Mouse (Mus musculus): Measurements from ENCODE around the gene Dsn1.
A peak's percentile ranks its signal among the peaks of the same experiment; 100 is the strongest.

Gene Dsn1

DNA sequence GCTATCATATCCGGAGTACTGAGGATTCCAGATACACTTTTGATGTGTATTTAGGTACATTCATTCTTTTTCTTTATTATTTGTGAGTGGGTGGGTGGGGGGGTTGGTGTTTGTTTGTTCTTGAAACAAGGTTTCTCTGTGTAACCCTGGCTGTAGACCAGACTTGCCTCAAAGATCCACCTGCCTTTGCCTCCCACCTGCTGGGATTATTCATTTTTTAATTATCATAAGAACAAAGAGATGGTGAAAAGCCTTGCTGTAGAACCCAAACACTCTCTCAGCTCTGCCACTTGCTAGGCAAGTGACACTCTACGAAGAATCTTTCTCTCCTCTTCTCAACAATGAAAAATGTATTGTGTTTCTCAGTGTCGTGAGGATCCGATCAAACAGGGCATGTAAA lies 12.3 kb upstream of the Dsn1 start:
- DNase-seq, result no peak

DNA sequence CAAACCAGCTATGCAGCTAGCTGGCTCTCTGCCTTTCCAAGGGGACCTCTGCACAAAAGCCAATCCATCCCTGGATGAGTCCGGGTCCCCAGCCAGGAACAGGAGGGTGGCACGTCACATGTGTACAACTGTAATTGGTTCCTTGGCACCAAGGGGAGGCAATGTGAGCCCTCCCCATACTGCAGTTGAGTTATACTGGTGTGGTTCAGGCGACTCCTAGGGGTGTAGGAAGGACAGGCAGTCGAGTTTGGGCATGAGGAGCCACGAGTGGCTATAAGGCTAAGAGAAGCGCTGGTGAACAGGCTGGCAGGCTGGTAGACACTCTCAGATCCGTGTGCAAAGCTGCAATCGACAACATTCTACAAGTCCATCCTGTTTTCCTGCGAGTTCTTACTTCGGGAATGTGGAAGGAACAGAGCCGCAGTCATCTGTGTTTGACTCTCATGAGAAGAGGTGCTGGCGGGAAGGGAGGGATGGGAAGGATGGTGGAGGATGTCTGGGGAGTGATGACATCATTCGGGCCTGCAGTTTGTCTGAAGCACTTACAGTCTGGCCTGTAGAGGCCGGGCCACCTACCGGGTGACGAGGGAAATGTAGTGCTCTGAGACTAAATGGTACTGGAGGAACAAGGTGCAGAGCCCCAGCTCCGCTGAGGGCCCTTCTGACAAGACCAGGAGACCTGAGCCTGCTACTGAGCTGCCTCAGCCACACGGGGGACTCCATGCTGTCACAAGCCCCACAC lies 9.7 kb upstream of the Dsn1 start:
- no peak for DNase-seq

DNA sequence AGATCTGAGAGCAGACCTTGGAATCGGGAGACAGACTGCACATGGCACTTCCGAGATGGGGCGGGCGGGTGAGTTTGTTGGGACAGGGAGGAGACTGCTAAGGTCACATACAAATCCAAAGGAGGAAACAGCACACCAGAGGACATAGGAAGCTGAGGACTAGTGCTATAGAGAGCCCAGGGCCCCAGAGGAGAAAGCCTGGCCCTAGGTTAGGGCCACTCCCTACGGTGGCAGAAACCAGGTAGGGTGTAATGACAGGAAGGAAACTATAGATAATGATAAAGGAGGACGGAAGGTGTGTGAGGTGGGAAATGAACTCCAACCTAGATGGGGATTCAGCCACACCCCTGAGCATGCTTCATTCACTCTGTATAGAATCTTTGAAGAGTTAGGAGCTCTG lies 5.4 kb upstream of the Dsn1 start:
- DNase-seq, result no peak

DNA sequence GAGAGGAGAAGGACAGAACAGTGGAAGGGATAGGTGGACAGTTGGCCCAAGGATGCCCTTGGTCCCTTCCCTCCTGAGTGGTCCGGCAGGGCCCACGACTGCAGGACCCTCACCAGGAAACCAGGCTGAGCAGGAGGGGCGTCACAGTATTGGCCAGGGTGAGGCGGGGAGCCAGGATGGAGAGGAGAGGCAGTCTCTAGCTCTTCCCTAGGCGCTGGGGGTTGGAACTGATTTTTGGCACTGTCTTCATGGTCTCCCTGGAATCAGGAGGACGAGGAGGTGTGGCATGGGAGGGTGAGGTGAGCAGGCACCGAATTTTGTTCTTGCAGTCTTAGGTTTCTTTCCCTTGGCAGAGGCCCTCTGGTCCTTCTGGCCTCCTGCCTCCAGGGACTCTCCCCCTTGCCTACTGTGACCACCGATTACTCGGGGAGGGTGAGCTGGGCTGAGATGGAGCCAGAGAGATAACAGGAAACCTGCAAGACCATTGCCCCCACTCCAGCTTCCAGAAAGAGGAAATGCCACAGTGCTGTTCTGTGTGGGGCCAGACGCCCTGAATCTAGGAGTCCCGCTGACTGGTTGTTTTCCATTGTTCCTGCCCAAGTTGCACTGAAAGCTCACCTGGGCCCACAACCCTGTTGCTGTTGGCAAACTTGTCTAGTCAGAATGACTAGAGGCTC lies 3.8 kb upstream of the Dsn1 start:
- DNase-seq, result no peak

DNA sequence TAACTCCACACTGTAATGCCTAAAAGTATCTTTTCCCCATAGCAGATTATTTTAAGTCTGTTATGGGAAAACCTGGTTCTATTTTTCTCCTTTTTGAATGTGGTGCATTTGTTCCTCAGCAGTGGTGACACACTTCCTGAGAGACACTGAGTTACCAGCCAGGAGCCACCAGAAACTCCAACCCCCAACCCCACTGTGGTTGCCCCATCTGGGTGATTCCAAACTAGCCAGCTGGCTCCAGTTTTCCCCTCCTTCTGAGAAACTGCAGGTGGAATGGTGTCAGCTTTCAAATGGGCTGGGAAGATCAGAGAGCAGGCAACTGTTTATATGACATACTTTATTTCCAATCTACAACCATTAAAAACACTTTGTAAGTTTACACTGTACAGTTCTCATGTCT lies 3.2 kb upstream of the Dsn1 start:
- DNase-seq, result no peak

DNA sequence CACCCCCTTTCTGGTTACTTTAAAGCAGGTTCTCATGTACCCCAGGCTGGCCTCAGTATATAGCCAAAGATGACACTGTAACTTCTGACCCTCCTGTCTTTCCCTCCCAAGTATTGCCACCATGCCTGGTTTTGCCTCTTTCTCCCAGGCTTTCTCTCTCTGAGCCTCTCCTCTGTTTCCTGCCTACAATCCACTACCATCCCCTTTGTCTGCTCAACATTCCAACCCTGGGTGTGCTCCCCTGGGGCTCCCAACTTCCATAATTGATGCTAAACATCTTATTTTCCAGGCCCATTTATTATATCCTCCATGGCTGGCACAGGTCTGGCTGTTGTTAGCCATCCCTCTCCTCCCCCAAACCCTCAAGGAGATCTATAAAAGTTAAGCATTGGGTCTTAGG lies 1.6 kb upstream of the Dsn1 start:
- DNase-seq, result no peak

DNA sequence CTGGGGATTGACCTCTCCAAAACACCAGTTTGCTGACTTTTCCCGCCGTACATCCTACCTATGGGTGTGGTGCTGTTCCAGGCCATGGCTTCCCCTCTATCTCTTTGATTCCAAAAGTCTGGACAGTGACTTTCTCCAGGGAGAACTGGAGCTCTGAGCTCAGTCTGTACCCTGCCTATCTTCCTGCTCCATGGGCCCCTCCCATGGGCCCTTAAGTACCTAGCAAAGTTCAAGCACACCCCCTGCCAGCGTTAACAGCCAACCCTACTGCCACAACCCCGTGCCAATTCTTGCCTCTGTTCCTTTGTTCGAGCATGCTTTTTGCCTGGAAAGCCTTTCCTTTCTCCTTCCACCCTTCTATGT lies 261 bp upstream of the Dsn1 start:
- DNase-seq, result no peak

DNA sequence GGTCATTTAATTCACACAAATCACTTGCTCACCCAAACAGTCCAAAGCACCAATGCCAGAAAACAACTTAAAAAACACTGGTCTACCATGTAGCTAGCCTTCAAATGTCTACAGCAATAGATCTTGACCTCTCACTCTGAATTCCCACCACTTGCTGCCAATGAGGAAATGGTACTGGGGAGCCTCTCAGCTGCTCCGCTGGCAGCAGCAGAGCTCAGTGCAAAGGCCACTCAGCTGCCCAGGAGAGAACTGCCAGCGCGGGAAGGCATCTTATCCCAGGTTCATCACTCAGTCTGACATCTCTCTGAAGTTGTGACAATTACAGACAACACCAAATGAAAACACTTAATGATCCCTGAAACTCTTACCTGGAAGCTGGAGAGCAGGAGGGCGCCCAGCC lies 4.6 kb downstream of the Dsn1 start:
- no peak for DNase-seq

DNA sequence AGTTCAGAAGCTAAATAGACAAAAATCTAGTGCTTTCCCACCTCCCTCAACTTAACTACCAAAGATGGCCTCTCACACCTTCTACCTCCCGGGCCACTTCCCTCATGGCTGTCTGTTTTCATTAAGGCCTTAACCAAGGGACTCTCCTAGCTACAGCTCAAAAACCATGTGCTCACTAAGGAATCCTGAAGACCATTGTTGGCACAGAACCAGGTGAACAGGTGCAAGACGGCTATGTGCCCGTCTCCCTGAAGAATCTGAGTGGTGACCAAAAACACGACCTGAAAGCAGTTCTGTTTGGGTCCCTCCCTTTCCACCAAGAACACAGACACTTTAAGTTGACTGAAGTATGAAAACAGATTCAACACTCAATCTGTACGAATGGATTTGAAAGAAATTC lies 8.7 kb downstream of the Dsn1 start:
- peak; percentile 74 for DNase-seq

DNA sequence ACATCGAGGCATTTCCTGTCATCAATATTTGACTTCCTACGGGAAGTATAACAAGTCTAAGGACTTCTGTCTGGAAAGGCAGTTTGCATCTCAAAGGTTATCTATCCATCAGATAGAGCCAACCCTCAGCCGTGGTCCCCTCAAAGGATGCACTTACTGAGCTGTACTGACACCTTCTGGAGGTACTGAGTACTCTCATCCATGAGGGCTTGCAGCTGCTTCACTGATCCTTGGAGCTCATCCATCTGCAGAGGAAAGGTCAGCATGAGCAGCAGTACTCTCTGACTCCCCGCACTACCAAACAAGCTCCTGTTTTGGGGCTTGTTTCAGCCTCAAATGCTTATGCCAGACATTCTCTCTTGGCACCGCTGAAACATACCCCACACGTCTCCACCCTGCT lies 10.4 kb downstream of the Dsn1 start:
- DNase-seq, result peak; percentile 82

DNA sequence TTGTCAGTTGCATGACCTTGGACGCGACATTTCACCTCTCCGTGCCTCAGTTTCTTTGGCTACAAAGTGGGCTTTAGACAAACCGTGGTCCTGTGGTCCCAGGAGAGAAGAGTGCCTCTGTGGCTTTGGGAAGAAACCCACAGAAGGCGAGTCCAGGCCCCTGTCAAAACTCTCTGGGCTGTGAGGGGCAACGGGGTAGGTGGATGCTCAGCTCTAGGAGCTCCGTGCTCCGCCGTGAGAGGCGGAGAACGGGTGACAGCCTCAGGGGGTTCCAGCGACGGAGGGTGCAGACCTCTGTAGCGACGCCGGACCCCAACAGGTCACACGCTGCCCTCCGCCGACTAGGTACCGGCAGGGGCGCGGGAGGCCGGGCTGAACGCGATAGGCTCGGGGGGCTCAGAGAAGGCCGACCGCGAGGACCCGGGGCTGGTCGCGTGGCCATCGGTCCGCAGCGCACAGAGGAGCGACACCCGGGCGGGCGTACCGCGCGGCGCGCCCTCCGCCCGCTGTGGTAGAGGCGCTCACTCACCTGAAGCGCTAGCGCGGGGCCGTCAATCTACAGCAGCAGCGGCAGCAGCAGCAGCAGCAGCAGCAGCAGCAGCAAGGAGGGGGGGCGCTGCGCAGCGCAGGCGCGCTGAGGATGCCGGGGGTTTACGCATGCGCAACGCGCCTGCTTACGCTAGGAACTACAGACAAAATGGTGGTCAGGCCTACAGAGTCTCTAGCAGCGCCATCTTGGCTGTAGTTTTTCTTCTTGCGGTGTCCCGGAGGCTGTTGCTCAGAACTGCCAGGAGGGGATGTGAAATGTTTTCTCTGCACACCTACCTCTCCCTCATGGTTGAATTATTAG lies 15.3 kb downstream of the Dsn1 start, which contains the start of gene Ndrg3:
Ndrg3 (minus strand) TSS at position 587 of the 850 bp plus-strand sequence.
- DNase-seq, result peak; percentile 98

DNA sequence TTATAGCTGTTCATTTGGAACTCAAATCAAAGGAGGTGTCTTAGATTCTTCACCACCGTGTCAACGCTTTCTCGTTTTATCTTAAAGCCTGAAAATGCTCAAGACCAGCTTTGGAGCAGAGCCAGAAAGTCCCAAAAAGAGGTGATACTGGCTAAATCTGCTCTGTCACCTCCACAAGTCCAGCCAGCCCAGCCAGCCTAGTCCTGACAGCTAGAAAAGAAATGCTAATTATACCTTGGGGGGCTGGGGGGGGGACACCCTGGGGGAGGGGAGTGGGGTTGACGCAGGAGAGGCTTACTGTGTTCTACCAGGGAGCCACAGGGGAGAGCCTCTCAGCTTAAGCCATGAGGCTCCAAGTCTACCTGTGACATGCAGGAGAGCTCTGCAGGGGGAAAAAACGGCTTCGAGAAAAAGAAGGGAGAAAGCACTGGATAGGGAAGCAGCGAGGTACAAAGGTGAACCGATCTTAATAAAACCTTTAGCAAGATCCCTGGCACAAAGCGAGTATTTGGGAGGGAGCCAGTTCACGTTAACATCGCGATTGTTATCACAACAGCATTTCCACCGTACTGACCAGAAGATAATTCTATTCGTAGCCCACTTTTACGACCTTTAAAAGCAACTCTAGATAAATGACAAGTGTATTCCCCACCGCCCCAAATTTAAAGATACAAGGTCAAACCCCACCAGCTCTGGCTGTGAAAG lies 16.1 kb downstream of the Dsn1 start:
- DNase-seq, result peak; percentile 69

DNA sequence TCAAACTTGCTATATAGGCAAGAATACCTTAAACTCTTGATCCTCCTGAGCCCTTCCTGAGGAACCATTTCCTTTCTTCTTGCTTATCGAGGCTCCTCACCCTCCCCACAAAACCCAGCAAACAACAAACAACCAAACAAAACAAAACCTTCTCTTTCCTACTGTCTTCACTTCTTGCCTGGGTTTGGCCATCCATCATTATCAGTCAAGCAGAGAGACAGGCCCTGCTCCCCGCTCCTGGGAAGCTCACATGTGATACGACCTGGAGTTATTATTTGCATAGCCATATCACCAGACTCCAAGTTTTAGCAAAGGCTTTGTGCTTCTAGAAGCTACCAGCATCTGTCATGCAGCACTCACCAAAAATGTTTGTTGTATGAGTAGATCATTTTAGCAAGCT lies 19.6 kb downstream of the Dsn1 start:
- DNase-seq, result no peak

DNA sequence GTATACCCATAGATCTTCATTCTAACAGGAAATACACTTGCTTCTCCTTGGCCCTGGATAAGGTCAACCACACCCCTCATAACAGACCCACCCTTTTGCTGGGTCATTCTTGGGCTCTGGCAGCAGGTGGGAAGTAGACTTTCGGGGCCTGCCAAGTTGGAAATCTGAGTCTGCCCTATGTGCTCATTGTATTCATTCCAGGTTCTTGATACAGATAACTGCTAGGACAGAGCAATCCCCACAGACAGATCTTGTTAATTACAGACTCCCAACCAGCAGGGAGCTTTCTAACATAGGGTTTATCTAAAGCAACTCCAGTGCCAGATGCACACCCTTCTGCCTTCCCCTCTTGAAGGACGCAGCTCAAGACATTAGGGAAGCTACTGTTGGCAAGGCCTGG lies 24.1 kb downstream of the Dsn1 start:
- peak; percentile 66 for DNase-seq

DNA sequence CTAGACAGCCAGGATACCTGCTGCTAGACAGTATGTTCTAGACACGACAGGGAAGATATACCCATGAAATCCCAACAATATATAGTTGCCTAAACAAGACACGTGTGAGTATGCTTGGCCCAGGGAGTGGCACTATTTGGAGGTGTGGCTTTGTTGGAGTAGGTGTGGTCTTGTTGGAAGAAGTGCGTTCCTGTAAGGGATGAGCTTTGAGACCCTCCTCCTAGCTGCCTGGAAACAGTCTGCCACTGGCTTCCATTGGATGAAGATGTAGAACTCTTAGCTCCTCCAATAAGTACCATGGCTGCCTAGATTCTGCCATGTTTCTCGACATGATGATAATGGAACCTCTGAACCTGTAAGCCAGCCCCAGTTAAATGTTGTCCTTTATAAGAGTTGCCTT lies 25.7 kb downstream of the Dsn1 start:
- DNase-seq, result no peak

DNA sequence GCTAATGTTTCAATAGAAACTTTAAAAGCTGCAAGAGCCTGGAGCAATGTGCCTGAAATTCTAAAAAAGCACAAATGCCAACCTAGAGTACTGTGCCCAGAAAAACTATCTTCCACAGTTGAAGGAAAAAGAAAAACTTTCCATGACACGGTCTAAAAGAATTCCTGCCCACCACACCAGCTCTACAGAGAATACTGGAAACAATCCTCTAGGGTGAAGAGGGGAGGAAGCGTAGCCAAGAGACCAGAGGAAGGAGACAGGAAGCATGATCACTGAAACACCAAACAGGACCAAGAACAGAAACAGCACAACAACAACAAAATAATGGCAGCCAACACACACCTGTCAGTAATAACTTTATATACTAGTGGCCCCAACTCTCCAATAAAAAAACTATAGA lies 26.9 kb downstream of the Dsn1 start:
- no peak for DNase-seq

DNA sequence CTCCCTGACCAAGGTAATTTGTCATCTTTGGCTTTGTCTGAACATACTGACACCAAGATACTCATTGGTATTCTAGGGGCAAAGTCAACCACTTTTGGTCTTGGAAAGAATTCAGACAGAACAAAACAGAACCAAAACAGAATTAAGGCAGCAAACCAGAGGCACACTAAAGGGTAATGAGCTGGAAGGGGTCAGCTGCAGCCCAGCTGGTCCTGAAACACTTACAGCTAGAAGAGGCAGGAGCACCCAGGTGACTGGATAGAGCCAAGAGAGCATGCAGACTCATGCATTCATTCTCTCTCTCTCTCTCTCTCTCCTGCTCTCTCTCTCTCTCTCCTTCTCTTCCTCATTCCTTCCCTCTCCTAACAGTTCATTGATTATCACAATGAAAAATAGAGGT lies 30.2 kb downstream of the Dsn1 start:
- DNase-seq, result no peak

DNA sequence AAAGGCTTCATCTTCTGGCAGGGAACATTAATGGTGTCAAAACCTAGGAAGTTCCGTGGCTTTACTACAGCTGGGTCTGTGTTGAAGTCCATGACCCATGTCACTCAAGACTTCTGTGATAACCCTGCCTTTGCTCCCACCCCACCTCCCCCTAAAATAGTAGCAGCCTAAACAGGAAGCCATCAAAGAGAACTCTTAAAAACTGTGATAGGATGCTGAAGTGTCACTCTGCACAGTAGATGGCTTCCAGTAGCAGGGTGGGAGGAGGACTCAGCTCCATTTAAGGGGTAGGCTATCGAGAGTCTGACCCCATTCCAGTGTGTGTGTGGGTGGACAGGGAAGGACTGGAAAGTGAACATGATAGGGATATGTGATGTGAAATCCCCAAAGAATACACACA lies 32.0 kb downstream of the Dsn1 start:
- DNase-seq, result no peak

DNA sequence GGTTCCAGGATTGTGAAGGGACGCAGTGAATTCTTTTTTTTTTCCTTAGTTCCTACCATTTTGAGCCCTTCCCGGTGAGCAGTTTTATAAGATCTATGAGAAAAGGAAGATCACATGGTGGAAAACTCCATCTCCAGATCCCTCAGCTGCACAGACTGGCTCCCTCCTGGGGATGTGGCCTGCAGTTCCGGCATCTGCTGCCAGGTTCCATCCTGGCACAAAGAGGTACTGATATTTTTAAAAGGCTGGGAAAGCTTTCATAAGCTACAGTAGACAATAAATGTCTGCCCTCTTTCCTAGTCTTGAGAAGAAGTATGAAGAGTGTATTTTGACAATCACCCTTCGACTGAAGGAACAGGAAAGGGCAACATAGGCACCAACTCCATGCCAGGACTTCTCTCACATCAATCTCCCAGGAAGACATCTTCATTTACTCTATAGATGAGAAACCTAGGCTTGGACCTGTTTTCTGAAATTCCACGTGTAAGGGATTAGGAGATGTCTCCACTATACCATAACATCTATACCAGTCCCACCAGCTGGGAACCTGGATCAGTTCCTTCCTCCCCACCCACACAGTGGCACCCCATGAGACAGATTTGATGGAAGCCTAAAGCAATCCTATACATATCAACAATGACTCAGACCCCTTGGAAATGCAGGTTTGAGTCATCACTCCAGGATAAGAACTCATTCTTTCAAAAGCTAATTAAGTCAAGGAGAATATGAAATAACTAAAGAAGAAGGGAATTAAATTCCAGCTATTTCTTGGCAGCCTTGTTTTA lies 33.4 kb downstream of the Dsn1 start:
- peak; percentile 86 for DNase-seq

DNA sequence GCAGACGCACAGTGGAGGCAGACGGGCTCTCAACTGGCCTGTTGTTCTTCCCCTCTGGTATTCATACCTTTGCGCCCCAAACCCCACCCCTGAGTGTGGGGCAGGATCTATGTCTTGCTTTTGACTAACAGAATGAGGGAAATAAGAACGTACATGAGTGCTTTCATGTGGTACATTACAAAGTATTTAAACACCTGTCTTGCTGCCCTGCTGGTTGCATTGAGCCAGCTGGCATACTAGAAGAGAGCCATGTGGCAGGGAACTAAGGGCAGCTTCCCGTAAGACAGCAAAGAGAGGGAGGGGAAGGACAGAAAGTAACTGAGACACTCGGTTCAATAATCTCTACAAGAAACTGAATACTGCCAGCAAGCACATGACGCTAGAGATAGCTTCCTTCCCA lies 36.7 kb downstream of the Dsn1 start:
- DNase-seq, result no peak

DNA sequence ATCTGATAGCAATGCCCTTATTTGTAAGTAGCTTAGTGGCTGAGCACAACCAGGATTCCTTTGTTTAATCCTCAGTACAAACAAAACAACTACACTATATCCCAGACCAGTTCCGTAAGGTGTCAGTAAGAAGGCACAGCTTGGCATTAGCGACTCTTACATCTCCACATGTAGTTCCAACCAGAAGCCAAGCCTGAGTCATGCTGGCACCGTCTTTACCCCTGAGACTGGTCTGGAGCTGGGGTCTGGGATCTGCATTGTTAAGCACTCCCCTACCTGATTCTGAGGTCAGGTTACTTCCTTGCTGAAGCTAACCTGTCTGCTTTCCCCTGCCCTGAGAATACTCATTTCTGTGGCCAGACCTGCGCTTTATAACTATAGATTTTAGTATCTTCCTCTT lies 38.5 kb downstream of the Dsn1 start:
- no peak for DNase-seq

DNA sequence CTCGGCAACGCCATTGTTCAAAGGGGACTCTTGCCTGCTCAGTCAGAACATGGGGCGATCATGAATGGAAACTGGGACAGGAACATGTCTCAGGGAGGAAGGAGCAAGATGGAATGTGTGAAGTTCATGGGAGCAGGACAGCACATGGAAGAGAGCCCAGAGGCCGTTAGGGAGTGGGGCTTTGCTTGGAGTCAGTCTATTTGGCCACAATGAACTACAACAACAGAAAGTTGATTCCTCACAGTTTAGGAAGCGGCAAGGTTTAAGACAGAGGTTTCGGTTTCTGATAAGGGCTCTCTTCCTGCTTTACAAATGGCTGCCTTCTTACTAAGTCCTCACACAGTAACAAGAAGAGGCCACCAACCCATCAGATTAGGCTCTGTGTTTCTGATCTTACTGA lies 39.6 kb downstream of the Dsn1 start:
- DNase-seq, result no peak

DNA sequence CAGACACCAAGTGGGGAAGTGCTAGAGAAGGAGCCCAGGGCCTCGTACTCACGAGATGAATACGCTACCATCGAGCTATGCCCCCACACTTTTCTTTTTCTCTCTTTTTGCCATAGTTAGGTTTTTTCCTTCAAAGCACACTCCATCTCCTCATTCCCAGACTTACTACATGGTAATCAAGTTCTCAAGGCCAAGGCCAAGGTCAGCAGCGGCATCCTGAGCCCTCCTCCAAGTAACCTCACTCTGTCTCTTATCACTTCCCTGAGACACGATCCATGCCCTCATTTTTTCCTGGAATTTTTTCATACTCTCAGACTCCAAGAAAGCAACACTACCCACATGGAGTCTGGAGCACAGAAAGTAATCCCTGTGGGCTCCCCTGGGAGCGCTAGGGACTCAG lies 43.1 kb downstream of the Dsn1 start:
- DNase-seq, result no peak

All from cerebellum, adult 9-11 months (tissue).